Mouse (Mus musculus) cerebellum, adult 18-20 months (tissue): Measurements from ENCODE around the gene Drc3.
A peak's percentile ranks its signal among the peaks of the same experiment; 100 is the strongest.

ENCODE experiments used
- DNase-seq, 2 experiments: peaks; one replicate each; pipeline ENCODE4 v3.0.0; 2021

Gene Drc3

DNA sequence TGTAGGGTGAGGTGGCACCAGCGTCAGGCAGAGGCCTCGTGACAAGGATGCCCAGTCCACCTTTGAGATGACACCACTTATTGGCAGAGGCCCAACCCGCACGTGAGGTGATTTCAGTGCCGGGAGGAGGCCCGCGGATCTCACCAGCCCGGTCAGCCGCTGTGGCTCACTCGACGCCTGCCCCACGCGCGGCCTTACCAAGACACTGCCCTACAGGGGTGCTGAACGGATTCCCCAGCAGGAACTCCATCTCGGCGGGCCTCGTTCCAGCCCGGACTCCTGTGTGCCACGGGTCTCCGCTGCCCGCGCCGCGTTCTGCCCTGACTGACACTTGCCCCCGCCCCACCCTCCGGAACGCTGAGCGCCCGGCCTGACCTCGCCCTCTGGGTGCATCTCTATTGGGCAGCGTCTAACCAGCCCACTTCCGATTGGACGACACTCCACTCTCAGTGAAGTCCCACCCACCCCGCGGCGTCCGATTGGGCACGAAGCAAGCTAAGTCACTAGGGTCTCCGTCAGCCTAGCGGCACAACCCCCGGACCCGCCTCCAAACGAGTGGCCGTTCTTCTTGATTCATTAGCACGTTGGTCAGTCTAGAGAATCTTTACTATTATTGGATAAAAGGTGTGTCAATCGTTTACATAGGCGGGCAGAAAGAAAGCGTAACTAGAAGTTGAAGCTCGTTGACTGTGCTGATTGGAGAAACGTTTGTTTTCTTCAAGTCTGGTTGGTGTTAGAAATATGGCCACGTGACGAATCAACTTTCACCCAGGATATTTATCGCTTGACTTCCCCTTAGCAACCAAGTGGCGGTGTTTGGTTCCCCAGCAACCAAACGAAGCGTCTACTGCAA lies at the start of gene Drc3, which contains the start of gene Tom1l2:
TSS of gene Drc3 (plus strand) at position 771 of the 853 bp plus-strand sequence.
TSS of gene Tom1l2 (minus strand) at position 347 of the 853 bp plus-strand sequence.
- DNase-seq, result peak; percentile 97 to 100

DNA sequence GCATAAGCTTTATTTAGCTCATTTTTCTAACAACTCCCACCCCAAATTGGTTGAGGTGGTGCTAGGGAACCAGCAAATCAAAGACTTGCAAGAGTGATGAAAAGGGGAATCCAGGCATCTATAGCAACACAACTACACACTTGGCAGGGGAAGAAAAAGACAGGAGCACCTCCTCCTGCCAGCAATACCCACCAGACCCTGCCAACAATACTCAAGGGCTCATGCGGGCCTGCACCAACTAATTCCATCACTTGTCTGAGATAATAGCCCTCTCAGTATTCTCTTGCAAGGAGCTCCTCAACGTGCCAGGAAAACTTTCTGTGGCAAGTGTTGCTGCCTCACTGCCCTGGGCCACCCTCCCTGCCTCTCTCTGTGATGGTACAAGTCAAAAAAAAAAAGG lies 49.6 kb upstream of the Drc3 start:
- DNase-seq, result no peak

DNA sequence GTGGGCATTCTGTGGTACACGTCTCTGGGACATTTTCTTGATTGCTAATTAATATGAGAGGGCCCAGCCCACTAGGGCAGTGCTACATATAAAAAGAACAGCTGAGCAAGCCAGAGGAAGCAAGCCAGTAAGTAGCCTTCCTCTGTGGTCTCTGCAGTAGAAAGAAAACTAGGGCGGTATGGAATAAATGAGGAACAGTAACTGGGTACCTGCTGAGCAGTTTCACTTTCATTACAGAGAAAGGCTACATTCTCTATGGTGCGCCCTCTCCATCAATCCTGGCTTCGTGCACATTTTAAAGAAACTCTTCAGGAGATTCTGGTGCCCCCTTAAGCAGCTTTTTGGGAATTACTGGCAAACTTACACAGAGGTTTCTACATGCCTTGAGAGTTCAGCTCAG lies 47.5 kb upstream of the Drc3 start:
- no peak for DNase-seq

DNA sequence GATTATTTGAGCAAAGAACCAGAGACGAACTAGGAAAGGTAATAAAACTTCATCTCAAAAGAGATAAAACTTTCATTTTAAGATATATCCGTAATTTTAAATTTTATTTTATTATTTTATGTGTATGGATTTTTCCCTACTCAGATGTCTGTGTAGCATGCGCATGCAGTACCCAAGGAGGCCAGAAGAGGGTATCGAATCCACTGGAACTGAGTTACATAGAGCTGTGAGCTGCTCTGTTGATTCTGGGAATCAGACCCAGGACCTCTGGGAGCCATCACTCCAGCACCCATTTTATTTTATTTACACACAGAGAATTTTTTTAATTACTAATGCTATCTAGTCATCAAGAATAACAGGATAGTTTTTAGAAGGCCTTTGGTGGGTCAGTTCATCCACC lies 46.3 kb upstream of the Drc3 start:
- peak; percentile 45 to 46 for DNase-seq

DNA sequence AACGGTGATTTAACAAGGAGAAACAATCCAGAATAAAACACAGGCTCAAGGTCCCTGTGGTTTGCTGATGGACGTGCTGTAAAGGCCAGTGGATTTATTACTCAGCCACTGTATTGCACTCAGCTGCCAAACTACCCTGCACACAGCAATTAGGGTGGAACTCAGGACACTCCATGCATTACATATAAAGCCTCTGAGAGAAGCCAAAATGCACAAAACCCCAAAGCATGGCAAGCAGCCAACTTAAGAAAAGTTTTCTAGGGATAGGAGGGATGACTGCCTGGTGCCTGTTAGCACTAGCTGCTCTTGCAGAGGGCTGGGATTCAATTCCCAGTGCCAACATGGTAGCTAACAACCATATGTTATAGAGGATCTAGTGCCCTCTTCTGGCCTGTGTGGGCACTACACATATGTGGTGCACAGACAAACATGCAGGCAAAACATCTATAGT lies 45.7 kb upstream of the Drc3 start:
- no peak for DNase-seq

DNA sequence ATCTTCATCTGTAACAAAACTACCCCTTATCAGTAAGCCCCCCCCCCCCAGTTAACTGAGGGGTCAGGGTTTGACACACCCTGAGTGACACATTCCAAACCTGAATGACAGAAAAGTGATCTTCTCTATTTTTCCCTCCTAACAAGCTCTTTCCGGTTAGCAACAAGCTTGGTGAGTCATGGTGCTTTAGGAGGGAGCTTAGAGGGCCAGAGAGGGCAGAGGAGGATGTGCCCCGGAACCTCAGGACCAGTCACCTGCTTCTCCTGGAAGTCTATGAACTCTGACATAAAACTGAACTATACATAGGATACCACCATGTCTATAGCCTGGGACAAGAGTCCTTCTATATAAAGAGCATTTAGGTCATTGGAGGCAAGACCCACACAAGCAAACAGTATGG lies 45.1 kb upstream of the Drc3 start:
- DNase-seq, result no peak

DNA sequence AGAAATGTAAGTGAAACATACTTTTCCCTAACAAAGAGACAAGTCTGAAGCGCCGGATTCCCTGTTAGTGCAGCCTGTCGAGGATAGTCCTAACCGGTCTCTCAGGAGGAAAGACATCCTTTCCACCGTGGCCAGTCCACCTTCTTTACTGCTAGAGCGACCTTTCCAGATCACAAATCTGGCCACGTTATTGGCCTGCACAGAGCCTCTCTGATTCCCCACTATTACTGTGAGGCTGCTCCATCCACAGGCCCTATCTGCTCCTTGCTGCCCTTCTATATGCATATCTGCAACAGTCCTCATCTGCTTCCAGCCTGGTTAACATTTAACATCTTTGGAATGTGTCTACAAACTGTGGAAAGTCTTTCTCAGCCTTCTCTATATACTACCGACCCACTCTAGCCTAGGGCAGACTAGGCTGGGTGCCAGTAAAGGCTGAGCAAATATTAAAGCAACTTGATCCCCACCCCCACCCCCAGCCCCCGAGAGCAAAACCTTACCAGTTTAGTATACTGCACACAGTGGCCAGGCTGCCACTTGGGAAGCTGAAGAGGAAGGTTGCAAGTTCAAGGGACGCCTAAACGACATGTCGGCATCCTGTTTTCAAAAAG lies 44.5 kb upstream of the Drc3 start:
- no peak for DNase-seq

DNA sequence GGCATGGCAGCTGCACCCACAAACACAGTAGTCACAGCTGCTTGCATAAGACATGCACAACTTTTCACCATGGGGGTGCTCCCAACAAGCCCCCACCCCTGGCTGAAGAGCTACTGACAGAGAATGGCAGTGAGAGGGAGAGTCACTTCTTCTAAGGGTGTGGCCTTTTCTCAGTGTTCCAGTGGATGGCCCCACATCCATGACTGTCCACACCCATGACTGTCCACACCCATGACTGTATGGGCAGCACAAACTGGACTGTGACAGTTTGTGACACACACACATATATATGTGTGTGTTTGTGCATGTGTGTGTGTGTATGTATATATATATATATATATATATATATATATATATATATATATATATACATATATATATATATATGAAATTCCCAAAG lies 43.3 kb upstream of the Drc3 start:
- DNase-seq, result no peak

DNA sequence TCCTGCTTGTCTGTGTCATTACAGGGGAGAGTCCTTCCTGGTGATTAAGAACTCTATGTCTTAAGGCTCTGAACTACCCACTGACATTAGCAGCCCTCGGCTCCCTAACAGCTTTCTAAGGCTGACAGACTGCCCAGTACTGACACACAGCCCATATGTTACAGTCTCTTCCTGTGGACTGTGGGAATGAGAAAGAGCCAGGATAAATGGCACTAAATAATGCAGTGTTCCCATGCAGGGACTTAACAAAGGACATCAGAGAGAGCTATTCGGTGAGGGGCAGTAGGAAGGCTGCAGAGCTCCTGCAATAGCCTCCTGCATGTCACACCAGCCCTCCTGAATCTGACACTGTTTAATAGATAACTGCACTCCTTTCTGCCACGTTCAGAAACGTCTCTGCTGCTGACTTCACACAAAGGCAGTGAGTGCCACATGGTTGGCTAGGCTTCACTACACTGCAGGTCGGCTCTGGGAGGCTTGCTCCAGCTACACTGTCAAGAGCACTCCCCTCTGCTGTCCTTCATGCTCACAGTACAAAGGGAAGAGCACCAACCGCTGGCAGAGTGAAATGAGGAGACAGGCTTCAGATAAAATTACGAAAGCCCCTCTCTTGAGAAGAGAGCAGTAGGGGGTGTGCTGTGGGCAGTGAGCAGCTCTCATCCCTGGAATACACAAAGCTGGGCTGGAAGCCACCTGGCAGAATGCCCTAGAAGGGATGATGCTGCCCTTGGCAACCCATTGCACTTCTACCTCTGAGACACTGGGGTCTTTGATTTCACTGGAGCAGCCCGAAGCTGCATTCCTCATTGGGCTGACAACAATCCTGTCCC lies 41.9 kb upstream of the Drc3 start:
- DNase-seq, result peak; percentile 80 to 85

DNA sequence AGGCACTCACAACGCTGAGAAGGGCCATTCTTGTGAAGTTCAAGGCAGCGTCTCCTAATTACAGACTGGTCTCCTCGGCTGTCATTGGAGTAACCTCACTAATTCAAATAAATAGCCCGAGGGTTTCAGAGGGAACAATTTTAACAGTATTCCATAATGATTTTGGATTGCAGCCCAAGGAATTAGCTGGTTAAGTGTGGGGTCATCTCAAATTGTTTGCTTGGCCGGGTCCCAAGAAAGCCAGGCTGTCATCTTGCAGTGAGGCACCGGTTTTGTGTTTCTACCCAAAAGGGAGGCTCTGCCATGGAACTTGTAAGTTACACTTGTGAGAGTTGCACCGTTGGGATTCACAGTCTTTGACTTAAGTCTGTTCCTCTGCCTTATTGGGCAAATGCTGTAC lies 36.9 kb upstream of the Drc3 start:
- DNase-seq, result peak; percentile 48 to 51

DNA sequence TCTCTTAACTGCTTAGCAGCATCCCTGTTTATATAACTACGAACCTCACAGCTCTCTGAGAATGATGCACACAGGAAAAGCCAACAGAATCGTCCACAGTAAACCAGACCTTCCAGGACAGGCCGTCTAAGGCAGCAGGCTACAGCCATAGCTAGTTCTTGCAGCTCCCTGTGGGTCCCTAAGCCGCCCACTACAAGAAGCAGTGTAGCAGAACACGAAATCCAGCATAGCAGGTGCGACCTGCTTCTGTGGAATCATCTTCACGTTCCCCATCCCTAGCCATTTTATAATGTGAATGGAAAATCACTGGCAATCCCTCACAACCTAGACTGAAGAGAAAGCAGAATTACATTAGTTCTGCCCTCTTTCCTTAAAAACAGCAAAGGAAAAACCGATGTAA lies 36.2 kb upstream of the Drc3 start:
- DNase-seq, result no peak

DNA sequence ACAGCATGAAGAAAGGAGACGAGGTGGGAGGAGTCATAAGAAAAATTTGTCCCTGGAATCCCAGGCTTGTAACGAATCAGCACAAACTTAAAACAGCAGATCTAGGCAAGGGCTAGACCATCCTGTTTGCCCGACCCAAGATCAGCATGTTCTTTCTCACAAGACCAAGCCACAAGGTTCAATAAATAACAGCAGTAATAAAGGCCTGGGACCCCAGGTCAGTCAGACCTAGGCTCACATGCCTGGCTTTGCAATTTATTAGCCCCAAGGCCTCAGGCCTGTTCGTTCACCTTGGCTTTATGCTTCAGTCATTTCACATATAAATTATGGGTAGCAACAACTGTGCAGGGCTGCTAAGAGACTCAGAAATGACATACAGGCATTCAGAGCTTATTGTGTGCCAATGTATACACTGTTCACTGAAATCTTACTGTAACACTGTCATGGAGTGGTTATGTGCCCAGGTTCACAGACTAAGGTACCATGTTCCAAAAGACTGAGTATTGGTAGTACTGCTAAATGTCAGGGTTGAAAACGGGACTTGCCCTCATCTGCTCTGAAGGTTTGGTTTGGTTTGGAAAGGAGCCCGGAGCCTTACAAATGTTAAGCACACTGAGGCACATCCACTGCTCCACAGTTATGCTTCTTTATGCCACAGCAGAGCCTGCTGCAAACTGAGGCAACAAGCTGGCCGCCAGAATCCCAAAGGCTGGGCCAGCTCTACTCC lies 35.6 kb upstream of the Drc3 start:
- DNase-seq, result no peak

DNA sequence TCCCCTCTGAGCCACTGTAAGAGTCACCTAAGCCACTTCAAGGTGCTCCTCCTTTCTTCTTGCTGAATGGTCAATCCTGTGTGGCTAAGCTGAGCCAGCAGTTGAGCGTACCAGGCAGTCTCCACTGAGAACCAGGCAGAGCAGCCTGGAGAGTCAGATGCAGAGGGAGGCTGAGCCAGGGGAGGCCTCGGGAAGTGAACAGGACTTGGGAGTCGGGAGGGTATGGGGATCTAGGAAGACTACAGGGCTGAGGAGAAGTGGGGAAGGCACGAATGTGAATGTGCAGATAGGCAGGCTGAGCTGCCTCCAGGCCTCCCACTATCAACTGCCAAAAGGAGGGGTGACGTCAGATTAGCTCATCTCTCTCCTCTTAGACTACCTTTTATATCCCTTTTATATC lies 34.4 kb upstream of the Drc3 start:
- peak; percentile 33 to 45 for DNase-seq

DNA sequence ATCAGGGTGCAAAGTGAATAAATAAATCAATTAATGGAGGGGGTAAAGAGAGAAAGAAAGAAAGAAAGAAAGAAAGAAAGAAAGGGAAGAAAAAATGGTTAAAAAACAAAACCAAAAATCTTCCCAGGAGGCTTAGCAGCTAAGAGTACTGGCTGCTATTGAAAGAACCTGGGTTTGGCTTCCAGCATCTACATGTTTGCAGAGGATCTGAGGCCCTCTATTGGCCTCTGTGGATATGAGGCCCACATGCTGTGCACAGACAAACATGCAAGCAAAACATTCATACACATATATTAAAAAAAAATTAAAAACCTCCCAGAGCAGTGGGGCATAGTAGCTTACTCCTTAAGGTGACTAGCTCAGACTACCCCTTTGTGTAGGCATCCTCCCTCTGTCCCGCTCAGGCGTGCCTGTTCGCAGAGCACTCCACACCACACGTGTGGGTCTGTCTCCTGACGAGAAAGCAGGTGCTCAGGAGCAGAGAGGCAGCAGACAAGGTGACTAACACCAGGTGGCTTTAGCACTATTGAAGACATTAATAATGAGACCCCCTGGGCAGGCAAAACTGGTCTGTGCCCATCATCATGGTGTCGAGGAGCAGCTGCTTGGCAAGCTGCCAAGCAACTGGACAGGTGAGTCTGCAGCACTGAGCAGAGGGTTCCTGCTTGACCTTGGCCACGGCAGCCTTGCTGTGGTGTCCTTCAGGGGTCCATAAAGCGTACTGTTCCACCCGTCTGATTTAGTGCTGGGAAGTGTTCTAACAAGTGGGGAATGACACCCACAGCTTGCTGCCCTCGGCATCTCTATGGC lies 33.7 kb upstream of the Drc3 start:
- peak; percentile 26 to 35 for DNase-seq

DNA sequence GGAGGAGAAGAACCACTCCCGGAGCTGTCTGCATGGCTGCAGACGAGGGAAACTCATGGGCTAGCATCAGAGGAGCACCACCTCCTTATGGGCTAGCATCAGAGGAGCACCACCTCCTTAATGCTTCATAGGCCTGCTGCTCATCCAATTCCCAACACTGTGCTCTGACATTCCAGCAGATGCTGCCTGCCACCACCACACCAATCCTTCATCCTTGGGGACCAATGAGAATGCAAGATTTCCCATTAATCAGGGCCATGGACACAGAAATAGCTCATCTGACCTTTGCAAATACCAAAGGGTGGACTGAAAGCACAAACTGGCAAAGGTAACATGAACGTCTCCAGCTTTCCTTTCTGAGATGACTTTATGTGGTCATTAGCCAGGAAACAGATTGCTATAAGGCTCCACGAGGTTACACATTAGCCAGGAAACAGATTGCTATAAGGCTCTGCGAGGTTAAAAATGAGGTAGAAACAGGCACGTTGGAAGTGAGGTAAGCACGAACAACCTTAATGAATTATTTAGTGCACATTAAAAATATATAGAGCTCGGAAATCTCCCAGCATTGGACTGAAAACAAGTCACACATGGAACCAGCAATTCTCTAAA lies 32.6 kb upstream of the Drc3 start:
- DNase-seq, result no peak

DNA sequence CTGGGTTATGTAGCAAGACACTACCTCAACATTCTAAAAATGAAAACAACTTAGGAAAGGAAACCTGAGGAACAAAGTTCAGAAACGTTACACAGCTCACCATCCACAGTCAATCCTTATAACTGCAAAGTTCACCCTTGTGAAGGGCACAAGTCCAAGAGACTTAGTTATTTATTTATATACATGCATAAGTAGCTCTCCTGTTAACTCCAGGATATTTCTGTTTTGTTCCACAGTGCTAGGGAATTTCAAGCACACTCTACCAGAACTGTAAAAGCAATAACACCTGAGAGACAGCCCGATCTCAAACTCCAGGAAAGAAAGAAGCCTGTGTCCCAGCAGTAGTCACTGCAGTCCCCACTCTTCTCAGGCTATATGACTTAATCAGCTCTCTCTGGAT lies 31.7 kb upstream of the Drc3 start:
- DNase-seq, result no peak

DNA sequence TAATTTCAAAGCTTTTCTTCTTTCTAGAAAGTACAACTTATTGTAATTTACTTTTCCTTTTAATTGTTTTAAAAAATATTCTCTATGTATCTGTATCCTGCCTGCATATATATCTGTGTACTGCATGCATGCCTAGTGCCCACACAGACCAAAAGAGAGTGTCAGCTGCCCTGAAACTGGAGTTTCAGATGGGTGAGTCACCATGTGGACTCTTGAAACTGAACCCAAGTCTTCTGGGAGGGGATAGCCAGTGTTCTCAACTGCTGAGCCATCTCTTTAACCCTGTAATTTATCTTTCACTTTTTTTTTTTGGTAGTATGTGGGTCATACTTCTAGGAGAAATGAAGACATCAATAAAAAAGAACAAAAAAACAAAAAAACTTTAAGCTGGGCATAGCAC lies 29.4 kb upstream of the Drc3 start:
- DNase-seq, result no peak

DNA sequence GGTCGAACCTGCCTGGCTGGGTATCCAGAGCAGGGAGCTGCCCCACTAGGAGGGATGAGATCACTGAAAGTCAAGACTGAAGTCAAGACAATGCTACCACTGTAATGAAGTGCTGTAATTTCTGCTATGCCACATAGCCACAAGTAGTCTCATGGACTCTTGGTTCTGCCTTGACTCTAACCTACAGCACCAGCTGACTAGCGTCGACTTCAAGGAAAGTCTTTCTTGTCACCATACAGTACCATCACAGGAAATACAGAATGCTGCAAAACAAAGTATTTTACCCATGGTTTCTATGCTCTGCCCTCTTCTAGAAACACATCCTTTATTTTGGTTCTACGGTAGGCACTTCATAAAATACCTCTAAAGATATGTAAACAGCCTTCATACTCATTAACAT lies 22.6 kb upstream of the Drc3 start:
- DNase-seq, result no peak

DNA sequence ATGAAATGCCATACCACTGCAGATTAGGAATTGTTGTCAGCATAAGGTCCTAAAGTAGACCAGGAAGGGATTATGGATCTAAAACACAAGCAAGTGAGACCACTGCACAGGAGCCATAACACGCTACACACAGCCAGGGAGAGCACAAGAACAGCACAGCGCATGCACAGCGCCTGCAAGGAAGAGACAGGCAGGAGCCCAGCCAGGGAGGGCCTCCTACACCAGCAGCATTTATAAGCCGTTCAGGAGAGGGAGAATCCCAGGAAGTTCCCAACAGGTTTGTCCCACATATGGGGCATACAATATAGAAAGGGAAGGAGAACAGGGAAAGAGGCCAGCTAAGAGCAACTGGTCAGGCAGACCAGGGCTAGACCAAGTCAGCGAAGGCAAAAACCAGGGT lies 19.7 kb upstream of the Drc3 start:
- DNase-seq, result no peak

DNA sequence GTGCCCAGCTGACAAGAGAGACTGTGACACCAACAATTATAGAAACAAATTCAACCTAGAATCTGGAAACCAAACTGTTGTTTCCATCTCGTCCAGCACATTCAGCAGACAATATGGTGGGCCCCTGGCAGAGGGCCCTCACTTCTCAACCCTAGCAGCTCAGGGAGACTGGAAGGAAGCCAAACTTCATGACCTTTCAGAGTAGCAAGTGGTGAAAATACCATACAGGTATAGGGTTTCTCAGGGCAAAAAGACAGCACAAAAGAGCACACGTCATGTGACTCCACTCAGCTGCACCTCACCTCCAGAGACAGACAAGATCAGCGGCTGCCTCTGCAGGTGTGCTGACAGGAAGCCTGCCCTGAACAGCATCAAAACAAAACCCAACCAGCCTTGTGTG lies 19.0 kb upstream of the Drc3 start:
- DNase-seq, result peak; percentile 27 to 48

DNA sequence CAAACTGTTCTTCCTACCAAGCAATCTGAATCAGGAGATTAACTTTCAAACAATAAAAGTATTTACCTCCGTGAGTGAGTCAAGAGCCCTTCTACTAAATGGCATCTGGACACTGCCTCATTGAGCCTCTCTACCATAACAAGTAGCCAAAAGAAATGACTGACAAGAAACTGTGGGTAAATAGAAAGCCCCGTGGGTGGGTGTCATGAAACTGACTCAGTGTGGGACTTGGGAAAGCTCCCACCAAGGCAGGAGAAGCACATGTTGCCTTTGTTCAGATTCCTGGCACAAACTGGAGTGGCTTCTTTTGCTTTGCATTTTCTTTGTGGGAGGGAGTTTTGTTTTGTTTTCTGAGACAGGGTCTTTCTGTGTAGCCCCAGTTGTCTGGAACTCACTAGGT lies 17.4 kb upstream of the Drc3 start:
- no peak for DNase-seq

DNA sequence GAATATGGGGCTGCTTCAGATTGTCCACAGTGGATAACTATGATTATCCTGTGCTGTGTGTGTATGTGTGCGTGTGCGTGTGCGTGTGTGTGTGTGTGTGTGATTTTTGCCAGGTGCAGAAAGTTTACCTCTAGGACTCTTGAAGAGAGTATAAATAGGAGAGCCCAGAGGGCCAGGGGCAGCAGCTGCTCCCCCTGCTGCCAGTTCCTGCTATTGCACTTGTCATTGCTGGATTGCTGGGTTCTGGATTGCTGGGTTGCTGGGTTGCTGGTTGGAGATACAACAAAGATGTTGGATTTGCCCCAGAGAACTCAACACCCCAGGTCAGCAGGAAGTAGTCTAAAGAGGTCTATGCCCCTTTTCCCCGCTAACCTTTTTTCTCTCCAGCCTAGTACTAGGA lies 14.8 kb upstream of the Drc3 start:
- DNase-seq, result peak; percentile 51 to 69
